Mouse (Mus musculus): ENCODE data around the gene Heatr3.

DNA sequence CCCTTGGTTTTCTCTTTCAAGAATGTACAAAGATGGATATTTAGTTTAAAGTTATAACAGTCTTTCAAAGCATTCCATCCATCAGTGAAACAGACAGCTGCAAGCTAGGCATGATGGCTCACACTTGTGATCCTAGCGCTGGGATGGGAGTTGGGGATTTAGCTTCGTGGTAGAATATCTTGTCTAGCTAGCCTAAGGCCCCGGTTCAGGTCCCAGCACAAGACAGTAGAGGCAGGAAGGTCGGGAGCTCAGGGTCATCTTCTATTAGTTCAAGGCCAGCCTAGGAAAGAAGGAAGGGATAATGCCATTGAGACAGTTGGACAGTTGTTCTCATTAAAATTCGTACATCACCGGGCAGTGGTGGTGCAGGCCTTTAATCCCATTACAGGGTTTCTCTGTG, 48.1 kb downstream of the Heatr3 start:
- TF ChIP-seq POLR2A (IDR thresholded peaks at IDR 0.05; ENCODE audit: insufficient read depth, low read depth, low read length): no peak
- no peak for TF ChIP-seq CTCF (IDR thresholded peaks at IDR 0.05; ENCODE audit: insufficient read depth, low read depth, low read length)

Data from olfactory bulb, adult 2 months (tissue).